Mouse (Mus musculus) neutrophil, adult 5-6 weeks (primary cell): ENCODE results near the gene Vav3. TPM values are rescaled to one million over a fixed set of nuclear protein-coding genes. Genes with fewer than 3 reads are reported as not detected.

Source experiments
- ATAC-seq: fragments of 151-379, 151-347 bp; 2 replicates; pipeline ENCODE4 v1.8.0; 2017; ENCODE audit warnings: mild to moderate bottlenecking, moderate TSS enrichment; ENCODE audit not compliant: insufficient number of reproducible peaks, poor library complexity, low FRiP score, severe bottlenecking; ENCODE audit errors: extremely low read depth
- total RNA-seq: library from RNA; stranded (forward); fragments of 200-1000 nt; gene quantifications from 2 replicates; pipeline ENCODE4 v1.2.3, GENCODE M21; 2017

The Vav3 gene
- total RNA-seq, 1 experiment from 2014 or later = 54.9 TPM

DNA sequence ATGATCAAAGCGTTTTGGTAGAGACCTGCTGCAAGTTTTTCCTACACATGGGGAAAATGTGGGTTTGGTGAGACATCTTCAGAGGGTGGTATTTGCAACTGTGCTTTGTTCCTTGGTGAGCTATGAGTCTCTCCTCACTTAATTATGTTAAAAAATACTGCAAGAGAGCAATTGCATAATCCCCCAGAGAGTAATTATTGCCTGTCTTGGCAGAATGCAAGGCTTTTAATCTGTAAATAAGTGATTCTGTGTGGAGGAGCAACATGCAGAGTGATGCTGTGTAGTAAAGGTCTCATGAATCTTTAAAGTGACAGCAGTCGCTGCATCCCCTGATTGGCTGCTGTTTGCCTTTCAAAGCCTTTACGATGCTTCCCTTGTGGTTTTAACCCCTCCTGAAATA lies 80.6 kb downstream of the Vav3 start:
- no peak for ATAC-seq

DNA sequence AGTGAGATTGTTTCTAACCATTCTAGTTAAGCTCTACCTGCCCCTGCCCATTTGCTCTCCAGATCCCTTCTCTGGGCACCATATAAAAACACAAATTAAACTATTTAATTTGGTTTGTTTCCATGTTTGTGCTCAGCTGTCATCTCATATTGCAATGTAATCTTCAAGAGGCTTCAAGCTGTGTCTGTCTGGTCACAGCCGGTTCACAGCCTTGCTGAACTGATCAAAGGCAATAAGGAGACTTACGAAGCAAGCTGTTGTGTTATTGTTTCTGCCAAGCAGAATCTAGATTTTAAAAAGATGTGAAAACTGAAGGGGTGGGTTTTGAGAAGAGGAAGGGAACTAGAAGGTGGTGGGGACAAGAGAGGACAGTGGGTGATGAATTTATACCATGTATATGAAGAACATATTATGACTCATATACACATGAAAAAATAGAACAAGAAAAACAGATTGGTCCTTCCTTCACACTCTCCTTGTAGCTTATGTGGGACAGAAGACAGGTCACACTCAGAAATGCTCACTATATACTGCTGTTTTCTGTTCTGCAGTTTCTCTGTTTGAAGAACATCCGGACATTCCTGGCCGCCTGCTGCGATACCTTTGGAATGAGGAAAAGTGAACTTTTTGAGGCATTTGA lies 83.1 kb downstream of the Vav3 start:
- ATAC-seq = no peak

DNA sequence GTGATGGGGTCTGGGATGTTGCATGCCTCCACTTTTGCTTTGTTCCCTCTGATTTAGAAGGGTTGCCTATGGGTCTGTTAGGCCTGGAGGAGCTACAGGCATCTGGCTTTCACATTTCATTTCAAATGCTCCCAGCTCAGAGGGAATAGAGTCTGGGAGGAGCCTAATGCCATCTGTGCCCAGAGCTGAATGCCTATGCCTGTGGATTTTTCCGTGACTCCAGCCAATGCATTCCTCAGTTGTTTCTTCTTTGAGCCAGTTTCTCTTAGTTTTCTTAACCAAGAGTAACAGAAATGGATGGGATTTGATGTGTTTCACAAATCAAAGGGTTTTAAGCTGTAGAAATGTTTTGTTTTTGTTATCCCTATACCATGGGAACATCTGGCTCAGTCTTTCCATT lies 90.8 kb downstream of the Vav3 start:
- no peak for ATAC-seq

DNA sequence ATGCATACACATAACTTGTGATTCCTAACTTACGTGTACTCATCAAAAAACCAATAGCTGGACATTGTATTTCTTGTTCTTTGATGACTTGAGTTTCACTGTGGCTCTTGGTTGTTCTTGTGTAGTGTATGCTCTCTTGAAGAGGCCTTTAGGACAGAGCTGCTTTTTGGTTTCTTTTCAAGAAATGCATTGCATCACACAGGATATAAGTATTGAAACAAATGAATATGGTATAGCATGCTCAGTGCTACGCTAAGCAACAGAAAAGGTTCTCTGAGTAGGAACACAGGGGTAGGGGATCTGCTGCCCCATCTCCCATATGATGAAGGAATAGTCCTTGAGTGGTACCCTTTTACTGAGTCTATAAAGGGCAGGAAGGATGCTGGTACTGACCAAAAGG lies 98.1 kb downstream of the Vav3 start:
- ATAC-seq = no peak

DNA sequence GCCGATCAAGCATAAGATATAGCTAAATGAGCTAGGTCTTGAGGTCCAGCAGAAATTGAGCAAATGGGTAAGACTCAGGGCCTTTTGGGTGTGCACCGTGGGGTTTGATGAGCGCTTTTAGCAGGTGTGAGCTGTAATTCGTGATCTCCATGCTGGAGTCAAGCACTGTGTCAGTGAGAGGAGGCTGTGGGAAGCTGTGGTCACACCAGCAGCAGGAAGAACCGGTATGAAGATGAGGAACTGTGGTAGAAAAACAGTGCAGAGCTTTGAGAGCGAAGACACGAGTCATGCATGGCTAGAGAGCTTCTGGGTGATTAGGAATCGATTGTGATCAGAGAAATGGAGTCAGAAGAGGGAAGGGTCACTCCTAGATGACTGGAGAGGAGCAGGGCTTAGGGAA lies 98.8 kb downstream of the Vav3 start:
- ATAC-seq = no peak

DNA sequence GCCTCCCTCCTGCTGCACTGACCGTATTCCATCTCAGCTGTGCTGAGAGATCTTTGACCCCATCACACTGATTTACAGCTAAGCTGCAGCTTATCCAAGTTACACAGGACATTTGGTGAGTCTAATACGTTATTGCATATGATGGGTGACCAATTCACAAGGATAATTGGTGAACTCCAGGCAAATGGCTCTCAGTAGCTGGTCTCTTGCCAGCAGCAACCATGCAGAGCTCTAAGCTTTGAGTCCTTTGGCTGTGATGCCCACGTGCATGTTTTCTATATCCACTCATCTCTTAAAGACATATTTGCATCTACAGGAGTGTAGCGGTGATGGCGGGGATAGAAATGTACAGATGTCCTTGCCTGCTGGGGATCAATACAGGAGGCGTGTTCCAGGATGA lies 99.5 kb downstream of the Vav3 start:
- ATAC-seq = no peak

DNA sequence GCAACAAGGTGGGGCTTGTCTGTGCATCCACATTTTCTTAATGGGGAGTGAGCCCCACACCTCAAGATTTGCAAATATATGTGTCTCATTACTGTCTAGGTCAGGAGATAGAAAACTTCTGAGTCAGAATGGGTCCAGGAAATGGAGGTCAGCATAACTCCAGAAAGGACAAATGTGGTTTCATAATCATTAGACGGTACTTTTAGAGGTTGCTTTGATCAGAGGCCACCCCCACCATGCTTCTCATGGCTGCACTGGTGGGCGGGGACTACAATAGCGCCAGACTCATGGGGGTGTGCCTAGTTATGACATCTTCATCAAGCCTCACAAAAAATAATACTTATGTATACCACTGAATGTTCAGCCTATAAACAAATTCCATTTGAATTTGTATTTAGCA lies 103.6 kb downstream of the Vav3 start:
- ATAC-seq = no peak

DNA sequence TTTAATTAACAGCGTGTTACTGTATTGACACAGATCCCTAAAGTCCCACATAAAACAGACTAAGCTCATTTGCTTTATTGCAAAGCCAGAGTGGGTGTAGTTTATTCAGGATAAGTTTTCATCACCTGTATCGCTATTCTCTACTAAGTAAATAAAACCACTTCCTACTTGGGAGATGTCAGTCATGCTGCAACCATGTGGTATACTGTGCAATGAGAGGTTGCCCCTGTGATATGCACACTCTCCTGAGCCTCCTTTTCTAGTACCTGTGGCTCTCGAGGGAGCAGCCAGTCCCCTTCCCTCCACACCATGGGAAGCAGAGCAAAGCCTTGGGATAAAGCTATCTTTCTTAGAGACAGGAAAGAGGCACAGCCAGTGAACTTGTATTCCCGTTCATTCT lies 106.5 kb downstream of the Vav3 start:
- ATAC-seq = no peak

DNA sequence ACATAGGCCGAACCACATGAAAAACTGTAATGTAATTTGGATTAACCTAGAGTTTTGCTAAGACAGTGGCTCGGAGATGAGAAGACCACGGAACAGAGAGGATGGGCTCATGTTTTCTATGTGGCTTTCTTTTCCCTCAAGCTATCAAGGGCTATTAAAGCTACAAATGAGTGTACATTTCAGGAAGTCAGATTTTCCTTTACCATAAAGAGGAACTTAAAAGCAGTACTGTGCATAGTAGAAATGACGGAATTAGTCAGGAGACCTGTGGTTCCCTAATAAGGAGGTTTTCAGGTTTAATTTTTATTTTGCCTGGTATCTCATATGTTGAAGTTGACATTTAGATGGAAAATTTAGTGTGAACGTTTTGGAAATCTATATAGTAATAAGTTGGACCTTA lies 107.8 kb downstream of the Vav3 start:
- ATAC-seq = peak; percentile 89

DNA sequence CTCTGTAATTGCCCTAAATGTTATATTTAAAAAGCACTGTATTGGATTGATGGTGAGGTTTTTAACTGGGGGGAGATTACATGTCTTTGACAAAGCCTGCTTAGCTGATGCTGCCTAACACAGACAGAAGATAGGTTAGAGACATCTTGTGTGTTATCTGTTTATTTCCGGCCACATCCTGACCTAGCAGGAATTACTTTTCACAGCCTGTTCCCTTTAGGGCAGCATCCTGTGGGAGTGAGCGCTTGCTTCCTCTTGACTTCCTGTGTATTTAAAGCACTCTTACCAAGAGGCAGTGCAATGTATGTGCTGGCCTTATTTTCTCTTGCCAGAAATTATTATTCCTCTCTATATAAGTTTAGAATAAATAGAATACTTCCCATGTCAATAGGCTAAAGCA lies 111.5 kb downstream of the Vav3 start:
- no peak for ATAC-seq

DNA sequence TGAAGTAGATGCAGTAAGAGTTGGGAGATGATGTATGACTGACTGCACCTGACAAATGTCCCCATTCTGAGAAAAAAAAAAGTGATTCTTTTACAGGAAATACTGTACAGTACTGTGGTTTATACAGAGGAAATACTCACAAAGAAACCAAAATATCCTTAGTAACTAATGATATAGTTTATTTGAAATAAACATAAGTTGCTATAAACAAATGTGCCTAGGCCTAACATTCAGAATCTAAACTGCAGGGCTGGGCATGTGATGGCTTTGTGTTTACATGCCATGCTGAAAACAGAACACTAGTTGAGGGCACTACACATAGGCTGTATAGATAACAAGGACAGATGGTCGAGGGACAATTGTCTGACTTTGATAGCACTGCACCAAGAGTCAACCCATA lies 114.2 kb downstream of the Vav3 start:
- no peak for ATAC-seq

DNA sequence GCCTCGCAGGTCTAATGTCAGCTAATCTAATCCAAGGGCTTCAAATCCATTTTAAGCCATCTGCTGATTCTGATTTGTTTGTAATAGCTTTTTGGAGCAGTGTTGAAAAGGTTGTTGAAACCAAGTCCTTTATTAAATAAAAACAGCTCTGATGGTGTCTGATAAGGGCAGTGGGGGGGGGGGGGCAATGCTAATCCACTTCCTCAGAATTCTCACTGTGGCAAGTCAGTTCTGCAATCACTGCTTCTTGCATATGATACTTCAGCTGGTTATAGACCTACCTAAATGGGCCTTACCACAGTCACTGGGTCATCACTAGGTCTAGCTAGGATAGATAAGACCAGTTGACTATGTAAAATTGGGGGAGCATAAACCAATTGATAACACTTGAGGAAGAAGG lies 115.9 kb downstream of the Vav3 start:
- no peak for ATAC-seq

DNA sequence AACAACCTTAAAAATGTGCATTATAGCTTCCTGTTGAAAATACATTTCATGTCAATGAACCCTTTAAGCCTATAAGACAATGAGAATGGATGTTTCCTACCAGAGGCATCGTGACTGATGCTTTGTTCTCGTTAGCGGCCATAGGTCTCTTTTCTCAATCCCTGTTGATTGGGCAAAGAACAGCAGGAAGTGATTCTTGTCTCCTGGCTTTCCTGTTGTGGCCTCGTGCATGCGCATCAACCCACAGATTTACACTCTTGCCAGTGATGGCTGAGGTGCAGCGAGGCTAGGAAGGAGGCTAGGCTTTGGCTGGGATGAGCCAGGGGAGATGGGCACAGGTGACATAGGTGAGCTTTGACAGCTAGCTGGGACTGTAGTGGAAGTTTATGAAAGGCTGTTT lies 123.2 kb downstream of the Vav3 start:
- ATAC-seq = no peak

DNA sequence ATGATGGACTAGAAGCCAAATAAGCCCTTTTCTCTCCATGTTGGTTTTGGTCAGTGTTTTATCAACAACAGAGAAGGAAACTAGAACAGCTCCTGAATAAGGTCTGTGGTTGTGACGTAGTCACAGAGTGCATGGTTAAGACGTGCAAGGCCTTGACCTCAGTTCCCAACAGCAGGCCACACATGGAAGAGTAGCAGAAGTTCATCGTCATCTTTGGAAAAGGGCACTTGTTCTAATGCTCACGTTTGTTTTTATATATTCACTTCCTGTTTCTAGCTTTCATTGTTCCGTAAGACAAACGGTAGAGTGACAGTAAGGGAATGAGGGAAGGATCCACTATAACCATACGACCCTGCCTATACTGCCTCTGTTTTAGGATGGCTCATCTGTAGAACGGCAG lies 124.1 kb downstream of the Vav3 start:
- ATAC-seq = peak; percentile 53; the same call in 1 of the 2 replicates

DNA sequence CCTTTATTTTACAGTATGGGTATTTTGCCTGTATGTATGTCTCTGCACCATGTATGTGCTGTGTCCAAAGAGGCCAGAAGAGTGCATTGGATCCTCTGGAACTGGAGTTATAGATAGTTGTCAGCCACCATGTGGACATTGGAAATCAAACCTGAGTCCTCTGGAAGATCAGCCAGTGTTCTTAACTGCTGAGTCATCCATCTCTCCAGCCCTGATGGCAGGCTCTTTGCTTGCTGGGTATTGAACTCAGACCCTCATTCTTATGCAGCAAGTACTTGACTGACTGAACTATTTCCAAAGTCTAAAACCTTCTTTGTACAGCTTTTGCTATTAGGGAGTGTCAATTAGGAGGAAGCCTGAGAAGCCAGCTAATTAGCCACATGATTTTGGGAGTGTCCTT lies 126.1 kb downstream of the Vav3 start:
- no peak for ATAC-seq

DNA sequence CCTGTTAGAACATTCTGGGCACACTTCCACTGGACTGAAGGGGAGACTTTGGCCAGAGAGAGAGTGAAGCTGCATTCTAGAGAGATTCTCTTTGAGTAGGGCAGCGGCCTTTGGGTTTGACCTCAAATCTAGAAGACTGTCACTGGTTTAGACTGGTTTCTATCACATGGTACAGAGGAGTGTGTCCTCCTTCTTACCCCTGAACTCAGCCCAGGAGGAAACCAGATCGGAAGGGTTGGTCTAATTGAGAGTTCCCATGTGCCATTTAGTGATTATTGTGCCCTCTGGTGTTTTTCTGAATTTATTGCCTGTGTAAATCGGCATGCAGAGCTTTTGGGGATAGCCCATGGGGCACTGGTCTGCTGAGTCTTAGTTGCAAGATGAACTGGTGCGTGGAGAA lies 126.8 kb downstream of the Vav3 start:
- ATAC-seq = no peak

DNA sequence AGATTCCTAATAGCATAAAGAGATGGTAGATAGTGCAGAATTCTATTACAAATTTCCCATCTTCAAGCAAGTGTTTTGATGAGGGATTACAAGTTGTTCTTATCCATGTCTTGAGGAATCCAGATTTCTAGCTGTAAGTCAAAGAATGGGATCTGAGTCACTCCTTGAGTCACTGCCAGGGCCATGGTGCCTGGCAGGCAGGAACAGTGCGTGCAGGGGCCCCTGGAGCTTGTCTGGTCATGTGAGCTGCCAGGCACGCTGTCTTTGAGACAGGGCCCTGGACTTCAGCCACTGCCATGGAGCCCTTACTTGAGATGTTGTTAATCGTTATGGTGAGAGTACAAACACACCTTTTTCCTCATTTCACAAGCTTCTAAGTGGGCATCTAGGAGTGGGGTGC lies 129.0 kb downstream of the Vav3 start:
- no peak for ATAC-seq

DNA sequence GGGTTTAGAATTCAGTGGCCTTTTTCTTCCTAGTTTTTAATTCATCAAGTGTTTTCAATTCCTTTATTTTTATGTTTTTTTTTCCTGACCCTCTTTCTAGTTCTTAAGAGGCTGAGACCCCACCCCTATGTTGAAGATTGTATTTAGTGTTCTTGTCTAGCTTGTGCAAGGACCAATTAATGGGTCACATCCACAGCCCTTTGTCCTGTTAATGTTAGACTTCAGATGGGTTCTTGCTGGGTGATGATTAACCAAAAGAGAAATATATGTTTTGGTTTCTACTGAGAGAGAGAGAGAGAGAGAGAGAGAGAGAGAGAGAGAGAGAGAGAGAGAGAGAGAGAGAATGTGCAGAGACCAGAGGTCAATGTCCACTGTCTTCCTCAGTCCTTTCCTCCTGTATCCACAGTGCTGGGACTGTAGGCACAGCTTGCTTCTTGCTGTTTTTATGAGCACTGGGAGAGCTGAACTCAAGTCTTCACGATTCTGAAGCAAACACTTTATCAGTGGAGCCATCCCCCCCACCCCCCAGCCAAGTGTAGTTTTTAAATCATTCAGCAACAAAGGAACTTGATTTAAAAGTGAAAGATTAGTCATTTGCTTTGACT lies 130.3 kb downstream of the Vav3 start:
- no peak for ATAC-seq

DNA sequence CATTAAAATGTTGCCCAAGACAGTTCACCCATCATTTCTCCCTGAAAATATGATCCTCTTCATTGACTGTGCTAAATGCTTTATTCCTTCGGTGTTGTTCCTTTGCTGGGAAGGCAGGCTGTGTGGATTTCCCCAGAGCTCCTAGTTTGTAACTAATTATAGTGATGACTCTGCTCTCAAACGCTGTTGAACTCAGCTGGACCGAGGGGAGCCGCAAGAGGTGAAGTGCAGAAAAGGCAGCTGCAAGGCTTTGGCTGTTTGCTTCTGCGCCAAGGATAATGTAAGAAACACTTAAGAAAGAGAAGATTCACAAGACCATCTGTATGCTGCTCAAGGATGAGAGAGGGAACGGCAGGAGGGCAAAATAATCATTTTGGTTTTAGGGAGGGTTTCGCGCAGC lies 136.1 kb downstream of the Vav3 start:
- no peak for ATAC-seq

DNA sequence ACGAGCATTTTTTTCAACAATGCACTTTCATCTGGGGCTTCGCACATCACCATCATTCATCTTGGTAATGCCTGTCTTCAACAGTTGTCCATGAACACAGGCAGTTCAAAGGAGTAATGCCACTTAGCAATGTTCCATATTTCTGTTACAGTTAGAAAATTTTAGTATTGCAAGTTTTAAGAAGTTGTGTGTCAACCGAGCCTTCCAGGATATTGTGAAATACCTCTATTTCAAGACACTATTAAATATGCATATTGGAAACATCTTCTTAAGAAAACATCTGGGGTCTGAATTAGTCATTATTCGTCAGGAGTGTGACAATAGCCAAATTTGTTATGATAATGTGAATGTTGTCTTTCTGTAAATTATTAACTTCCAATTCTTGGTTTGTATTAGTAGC lies 137.8 kb downstream of the Vav3 start:
- ATAC-seq = no peak

DNA sequence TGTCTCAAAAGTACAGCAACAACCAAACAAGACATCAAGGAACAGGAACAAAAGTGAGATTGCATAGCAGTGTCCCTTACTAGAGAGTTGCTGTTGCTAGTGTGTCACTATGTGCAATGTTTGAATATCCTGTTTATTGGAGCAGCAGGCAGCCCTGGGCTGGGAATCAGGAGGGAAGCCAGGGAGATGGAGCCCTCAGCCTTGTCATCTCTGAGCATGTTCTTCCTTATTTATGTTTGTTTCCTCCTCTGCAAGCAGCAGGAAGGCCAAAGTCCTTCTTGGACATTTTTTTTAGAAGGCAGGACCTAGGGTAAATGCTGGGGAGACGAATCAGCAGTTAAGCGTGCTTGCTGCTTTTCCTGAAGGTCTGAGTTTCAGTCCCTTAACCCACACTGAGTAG lies 140.2 kb downstream of the Vav3 start:
- ATAC-seq = 0 out of 2 replicates have a peak, but pooled peaks have one; percentile 19
